Mouse (Mus musculus) forebrain, embryonic 15.5 days (tissue): Measurements from ENCODE around the gene Slco4a1. TPM values are rescaled to one million over a fixed set of nuclear protein-coding genes. Genes with fewer than 3 reads are reported as not detected.

Experiments
- ATAC-seq: fragments of 200-750 bp; cut with Nextera tagmentation; replicated peaks from 2 replicates; pipeline ENCODE4 v1.8.0; 2017; ENCODE audit warnings: mild to moderate bottlenecking, moderate TSS enrichment, moderate library complexity
- H3K27ac ChIP-seq: fragments of 300-500 bp; sonication (generic); replicated peaks from 2 replicates; pipeline ENCODE4 v1.5.1; 2015; ENCODE audit warnings: mild to moderate bottlenecking, inconsistent platforms
- H3K27me3 ChIP-seq: fragments of 300-500 bp; sonication (generic); 2 replicates; pipeline ENCODE4 v1.6.1; 2015; ENCODE audit warnings: inconsistent platforms
- H3K36me3 ChIP-seq: fragments of 300-500 bp; sonication (generic); 2 replicates; pipeline ENCODE4 v1.6.1; 2015; ENCODE audit warnings: mild to moderate bottlenecking, inconsistent platforms
- H3K4me1 ChIP-seq: fragments of 300-500 bp; sonication (generic); 2 replicates; pipeline ENCODE4 v1.6.1; 2015; ENCODE audit warnings: inconsistent platforms
- H3K4me2 ChIP-seq: fragments of 300-500 bp; sonication (generic); replicated peaks from 2 replicates; pipeline ENCODE4 v1.6.1; 2015; ENCODE audit warnings: mild to moderate bottlenecking, inconsistent platforms
- H3K4me3 ChIP-seq: fragments of 300-500 bp; sonication (generic); 2 replicates; pipeline ENCODE4 v1.5.1; 2015; ENCODE audit warnings: mild to moderate bottlenecking, inconsistent platforms
- H3K9ac ChIP-seq: fragments of 300-500 bp; sonication (generic); replicated peaks from 2 replicates; pipeline ENCODE4 v1.6.1; 2015; ENCODE audit warnings: mild to moderate bottlenecking, inconsistent platforms
- H3K9me3 ChIP-seq: fragments of 300-500 bp; sonication (generic); 2 replicates; pipeline ENCODE4 v1.6.1; 2016; ENCODE audit warnings: inconsistent platforms
- WGBS: fragments of 180-500 bp; shearing (Covaris S2); methylation state at CpG from one replicate; pipeline ENCODE4 v1.1.7; 2015; ENCODE audit warnings: mixed read lengths; 5-methylcytosine and 5-hydroxymethylcytosine counted together
- polyA plus RNA-seq: library from polyadenylated mRNA; unstranded; fragments of >200 nt; fragmentation: Nextera tagmentation; extraction: Ambion mirVana; gene quantifications from 2 replicates; pipeline ENCODE4 v1.2.1, GENCODE M21; 2015

The Slco4a1 gene
- polyA plus RNA-seq = 1.2 and 1.4 TPM in 2 replicates

DNA sequence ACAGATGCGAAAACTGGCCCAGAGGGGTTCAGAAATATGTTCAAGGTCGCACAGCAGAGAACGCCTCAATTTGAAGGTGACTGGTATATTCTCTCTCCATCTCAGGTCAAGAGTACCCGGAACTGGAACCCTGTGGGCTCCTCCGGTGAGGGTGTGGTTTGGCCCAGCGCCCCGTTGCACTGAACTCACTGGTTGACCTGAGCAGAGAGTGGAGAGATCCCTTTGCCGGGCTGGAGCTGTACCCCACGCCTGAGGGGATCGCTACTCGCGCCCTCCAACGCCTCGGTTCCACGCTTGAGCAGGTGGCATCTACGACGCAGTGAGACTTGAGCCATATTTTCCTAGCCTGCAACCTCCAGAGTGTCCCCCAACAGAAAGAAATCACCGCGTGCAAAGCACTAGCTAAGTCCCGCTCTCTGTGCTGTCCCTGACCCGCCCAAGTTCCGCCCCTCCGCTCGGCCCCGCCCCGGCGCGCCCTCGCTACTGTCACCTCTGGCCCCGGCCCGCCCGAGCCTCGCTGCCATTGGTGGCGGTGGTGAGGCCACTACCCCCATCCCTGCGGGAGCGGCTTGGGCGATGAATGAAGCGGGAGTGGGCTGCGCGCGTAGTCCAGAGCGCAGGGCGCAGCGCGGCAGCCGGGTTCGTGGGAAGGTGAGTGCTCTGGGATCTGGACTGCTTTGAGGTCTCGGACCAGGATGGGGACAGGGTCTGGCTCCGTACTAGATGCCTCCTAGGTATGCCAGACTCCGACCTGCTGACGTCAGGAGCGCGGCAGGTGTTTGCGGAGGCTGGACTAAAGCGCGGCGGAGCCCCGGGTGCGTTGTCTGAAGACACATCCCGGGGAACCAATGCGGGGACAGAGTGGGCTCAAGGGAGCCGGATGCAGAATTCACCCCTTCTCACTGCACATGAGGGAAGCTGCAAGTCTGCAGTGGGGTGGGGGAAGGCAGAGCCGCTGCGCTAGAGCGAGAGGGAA is at the start of gene Slco4a1:
Gene Slco4a1, plus strand, starts transcription at position 523 of the 976 bp plus-strand sequence.
- H3K27me3 ChIP-seq = peaks cover 17% of the 10 kb centered on the region; the same call in 1 of the 2 replicates
- H3K4me1 ChIP-seq = peaks cover 18% of the 10 kb centered on the region
- H3K36me3 ChIP-seq = no peaks in the 10 kb centered on the region
- no peak within 1 kb of the TSS for H3K27ac ChIP-seq
- WGBS = 1% methylated on average over 65 of the region's 65 CpGs
- H3K4me3 ChIP-seq = peak within 1 kb of the TSS; percentile 61
- peak within 1 kb of the TSS; percentile 51 for H3K9ac ChIP-seq
- peak within 1 kb of the TSS; percentile 99 for H3K4me2 ChIP-seq
- peak; percentile 89 for ATAC-seq
- H3K9me3 ChIP-seq = no peaks in the 10 kb centered on the region

DNA sequence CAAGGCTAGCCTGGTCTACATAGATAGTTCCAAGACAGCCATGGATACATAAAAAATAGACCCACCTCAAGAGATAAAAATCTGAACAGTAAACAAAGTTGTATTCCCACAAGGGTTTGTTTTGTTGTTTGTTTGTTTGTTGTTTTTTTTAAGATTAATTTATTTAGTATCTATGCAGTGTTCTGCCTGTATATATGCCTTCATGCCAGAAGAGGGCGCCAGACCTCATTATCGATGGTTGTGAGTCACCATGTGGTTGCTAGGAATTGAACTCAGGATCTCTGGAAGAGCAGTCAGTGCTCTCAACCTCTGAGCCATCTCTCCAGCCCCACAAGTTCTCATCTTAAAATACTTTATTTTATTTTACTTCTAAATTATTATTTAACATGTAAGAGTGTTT is 47.6 kb upstream of the Slco4a1 start:
- H3K4me1 ChIP-seq = peaks cover 9% of the 10 kb centered on the region
- no peak overlapping the region for H3K4me3 ChIP-seq
- no peak overlapping the region for H3K27ac ChIP-seq
- WGBS = 22% methylated on average over 2 of the region's 2 CpGs
- no peak for ATAC-seq
- no peaks in the 10 kb centered on the region for H3K9me3 ChIP-seq
- no peak overlapping the region for H3K4me2 ChIP-seq
- no peak overlapping the region for H3K9ac ChIP-seq
- no peaks in the 10 kb centered on the region for H3K27me3 ChIP-seq
- H3K36me3 ChIP-seq = no peaks in the 10 kb centered on the region

DNA sequence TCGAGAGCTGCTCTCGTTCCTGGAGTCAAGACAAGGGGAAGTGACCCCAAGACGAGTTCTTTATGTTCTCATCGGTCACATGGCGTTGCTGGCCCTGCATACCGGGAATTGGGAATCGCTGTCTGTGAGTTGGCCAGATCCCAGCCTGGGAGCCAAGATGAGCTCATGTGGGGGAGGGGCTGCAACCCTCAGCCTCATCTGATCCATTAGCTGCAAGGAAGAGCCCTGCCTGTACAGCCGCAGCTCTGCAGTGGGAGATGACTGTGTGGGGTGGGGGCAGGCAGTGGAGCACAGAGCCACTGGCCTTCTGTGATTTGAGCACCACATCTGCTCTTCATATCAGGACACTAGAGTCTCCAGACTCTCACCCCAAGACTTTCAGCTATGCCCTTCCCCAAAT is 45.6 kb upstream of the Slco4a1 start:
- Histone ChIP-seq H3K36me3 (no peaks in the 10 kb centered on the region), H3K4me2 (no peak overlapping the region), H3K27ac (no peak overlapping the region), H3K9me3 (no peaks in the 10 kb centered on the region), H3K4me1 (peaks cover 9% of the 10 kb centered on the region), H3K27me3 (no peaks in the 10 kb centered on the region), H3K9ac (no peak overlapping the region), H3K4me3 (no peak overlapping the region)
- no peak for ATAC-seq
- WGBS = 47% methylated on average over 8 of the region's 8 CpGs

DNA sequence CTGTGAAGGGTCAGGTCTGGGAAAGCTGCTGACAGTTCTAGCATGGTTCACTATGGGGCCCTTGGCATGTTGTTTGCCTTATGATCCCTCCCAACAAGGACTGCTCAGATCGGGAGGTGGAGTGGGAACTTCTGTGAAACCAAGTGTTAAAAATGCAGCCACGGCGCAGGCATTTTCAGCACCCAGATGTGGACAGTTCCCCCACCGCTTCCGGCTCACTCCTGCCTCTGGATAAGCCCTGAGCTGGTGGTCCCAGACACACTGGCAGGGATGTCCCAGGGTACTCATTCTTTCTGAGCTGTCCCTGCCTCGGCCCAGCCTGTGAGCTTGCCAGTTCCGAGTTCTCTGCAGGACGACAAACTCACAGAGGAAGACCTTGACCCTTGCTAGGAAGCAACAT is 45.0 kb upstream of the Slco4a1 start:
- Histone ChIP-seq H3K27ac (no peak overlapping the region), H3K27me3 (no peaks in the 10 kb centered on the region), H3K4me2 (no peak overlapping the region), H3K4me3 (no peak overlapping the region), H3K9ac (no peak overlapping the region), H3K36me3 (no peaks in the 10 kb centered on the region), H3K9me3 (no peaks in the 10 kb centered on the region), H3K4me1 (peaks cover 9% of the 10 kb centered on the region)
- 13% methylated on average over 8 of the region's 8 CpGs for WGBS
- no peak for ATAC-seq

DNA sequence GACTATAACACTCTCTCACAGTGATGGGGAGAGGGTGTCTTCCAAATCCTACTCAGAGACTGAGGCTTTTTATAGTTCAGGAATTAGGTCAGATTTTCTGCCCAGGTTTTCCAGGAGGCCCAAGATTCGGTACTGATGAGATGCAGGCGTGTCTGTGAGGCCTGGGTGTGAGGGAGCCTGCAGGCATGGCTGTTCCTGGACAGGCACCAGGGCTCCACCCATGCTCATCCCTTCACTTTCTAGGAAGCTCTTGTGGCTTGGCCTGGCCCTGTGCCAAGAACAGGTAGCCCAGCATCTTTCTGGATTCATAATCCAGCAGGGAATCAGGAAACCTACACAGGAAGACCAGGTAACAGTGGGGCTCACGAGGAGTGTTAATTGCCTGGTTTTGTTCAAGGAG is 40.4 kb upstream of the Slco4a1 start:
- no peaks in the 10 kb centered on the region for H3K36me3 ChIP-seq
- no peak for ATAC-seq
- H3K9me3 ChIP-seq = no peaks in the 10 kb centered on the region
- no peak overlapping the region for H3K4me3 ChIP-seq
- 58% methylated on average over 3 of the region's 3 CpGs for WGBS
- 0 out of 2 replicates have a peak, but pooled peaks cover 3% of the 10 kb centered on the region for H3K27me3 ChIP-seq
- H3K27ac ChIP-seq = no peak overlapping the region
- H3K4me1 ChIP-seq = peaks cover 7% of the 10 kb centered on the region
- H3K4me2 ChIP-seq = no peak overlapping the region
- H3K9ac ChIP-seq = no peak overlapping the region

DNA sequence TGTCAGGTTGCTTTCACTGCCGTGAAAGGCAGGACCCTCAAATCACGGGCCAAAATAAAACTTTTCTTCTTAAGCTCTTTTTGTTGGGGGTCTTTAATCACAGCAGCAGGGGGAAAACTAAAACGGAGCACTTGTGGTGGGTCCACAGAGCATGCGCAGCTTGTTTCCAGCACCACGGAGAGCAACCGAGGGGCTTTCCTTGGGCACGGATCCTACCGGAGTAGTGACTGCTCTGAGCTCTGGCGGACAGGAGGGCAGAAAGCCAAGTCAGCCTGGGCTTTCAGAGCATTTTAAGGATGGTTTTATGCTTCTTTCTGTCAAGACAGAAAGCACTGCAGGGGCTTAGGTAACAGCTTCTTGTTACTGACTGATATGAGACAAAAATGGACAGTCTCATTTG is 38.3 kb upstream of the Slco4a1 start:
- ATAC-seq = no peak
- Histone ChIP-seq H3K4me3 (no peak overlapping the region), H3K9me3 (no peaks in the 10 kb centered on the region), H3K27ac (no peak overlapping the region), H3K4me1 (peaks cover 4% of the 10 kb centered on the region; the same call in 1 of the 2 replicates), H3K36me3 (no peaks in the 10 kb centered on the region), H3K9ac (no peak overlapping the region), H3K4me2 (no peak overlapping the region), H3K27me3 (0 out of 2 replicates have a peak, but pooled peaks cover 3% of the 10 kb centered on the region)
- WGBS = 9% methylated on average over 9 of the region's 9 CpGs

DNA sequence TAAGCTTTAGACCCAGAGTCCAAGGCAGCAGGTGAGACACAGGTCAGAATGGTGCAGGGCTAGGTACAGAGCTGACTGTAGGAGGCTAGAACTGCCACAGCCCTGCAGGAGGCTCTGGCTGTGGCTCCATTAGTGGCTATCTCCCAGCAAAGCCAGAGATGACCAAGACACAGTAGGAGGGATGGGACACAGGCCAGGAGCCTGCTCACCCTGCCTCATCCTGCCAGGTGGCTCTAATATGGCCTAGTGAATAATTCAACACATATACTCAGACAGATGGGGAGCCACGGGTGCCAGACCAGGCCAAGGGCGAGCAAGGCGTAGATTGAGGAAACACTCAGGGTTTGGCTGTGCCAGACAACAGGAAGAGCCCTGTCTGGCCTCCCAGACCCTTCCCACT is 35.4 kb upstream of the Slco4a1 start:
- Histone ChIP-seq H3K9ac (no peak overlapping the region), H3K4me3 (no peak overlapping the region)
- 78% methylated on average over 3 of the region's 3 CpGs for WGBS

DNA sequence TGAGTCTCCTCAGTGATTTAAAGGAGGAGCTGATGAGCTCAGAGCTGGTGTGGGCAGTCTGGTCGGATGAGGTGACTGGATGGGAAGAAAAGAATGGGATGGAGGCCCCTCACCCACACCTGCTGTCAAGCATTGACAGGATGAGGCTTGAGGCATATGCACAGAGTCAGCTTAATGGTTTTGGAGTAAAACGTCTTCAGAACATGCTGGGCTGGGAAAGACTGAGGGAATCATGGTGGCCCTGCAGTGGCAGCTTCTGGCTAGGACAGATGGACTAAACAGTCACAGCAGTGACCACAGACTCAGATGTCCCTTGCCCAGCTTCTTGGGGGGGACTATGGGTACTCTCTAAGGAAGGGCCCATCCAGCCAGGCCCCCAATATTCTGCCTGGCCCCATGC is 30.9 kb upstream of the Slco4a1 start:
- no peak for ATAC-seq
- no peak overlapping the region for H3K9ac ChIP-seq
- no peak overlapping the region for H3K4me2 ChIP-seq
- H3K36me3 ChIP-seq = no peaks in the 10 kb centered on the region
- WGBS = 66% methylated on average over 2 of the region's 2 CpGs
- H3K4me3 ChIP-seq = no peak overlapping the region
- no peaks in the 10 kb centered on the region for H3K9me3 ChIP-seq
- H3K4me1 ChIP-seq = peaks cover 10% of the 10 kb centered on the region
- H3K27me3 ChIP-seq = no peaks in the 10 kb centered on the region; the same call in 1 of the 2 replicates
- H3K27ac ChIP-seq = no peak overlapping the region

More for the DNA sequence above, 35.4 kb upstream of the Slco4a1 start:
- Histone ChIP-seq H3K9me3 (no peaks in the 10 kb centered on the region), H3K27ac (no peak overlapping the region), H3K27me3 (peaks cover 3% of the 10 kb centered on the region; the same call in 1 of the 2 replicates), H3K36me3 (no peaks in the 10 kb centered on the region), H3K4me2 (no peak overlapping the region), H3K4me1 (peaks cover 4% of the 10 kb centered on the region; the same call in 1 of the 2 replicates)
- no peak for ATAC-seq

DNA sequence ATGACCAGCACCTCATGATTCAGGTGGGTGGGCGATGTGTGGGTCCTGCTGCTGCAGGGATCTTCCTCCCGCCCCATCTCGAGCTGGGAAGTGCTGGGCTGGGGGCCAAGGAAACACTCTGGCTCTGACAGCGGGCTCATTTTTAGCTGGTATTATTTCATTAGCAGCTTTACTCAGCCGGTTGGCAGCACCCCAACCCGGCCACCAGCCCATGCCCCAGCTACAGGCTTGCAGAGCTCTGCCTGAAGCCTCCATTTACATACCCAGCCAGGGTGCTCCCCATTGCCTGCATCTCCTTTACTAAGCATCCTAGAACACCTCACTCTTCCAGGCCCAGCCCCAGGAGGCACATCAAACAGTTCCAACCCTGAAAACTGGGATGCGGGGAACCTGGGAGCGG is 29.0 kb upstream of the Slco4a1 start:
- no peak overlapping the region for H3K9ac ChIP-seq
- no peaks in the 10 kb centered on the region; the same call in 1 of the 2 replicates for H3K27me3 ChIP-seq
- peaks cover 10% of the 10 kb centered on the region for H3K4me1 ChIP-seq
- H3K36me3 ChIP-seq = no peaks in the 10 kb centered on the region
- ATAC-seq = peak; percentile 62; the same call in 1 of the 2 replicates
- no peak overlapping the region for H3K4me3 ChIP-seq
- 34% methylated on average over 8 of the region's 8 CpGs for WGBS
- no peak overlapping the region for H3K4me2 ChIP-seq
- no peak overlapping the region for H3K27ac ChIP-seq
- no peaks in the 10 kb centered on the region for H3K9me3 ChIP-seq

DNA sequence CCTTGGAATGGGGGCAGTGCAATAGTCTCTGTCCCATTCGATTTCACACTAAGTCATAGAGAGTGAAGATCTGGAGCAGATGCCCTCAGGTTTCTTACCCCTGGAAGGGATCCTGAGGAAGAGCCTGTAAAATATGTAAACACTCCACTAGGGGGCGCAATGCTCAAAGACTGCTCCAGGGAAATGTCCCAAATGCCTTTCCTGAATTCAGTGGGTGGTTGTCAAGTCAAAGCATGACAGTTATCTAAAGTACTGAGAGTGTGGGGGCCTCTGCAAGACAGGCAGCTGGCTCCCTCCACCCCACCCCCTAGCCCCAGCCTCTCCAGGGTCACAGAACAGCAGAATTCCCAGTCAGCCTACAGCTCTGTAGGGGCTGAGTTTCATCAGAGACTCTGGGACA is 27.7 kb upstream of the Slco4a1 start:
- H3K27ac ChIP-seq = no peak overlapping the region
- no peaks in the 10 kb centered on the region for H3K9me3 ChIP-seq
- 32% methylated on average over 2 of the region's 2 CpGs for WGBS
- no peak overlapping the region for H3K4me2 ChIP-seq
- no peaks in the 10 kb centered on the region; the same call in 1 of the 2 replicates for H3K27me3 ChIP-seq
- peaks cover 12% of the 10 kb centered on the region for H3K4me1 ChIP-seq
- no peaks in the 10 kb centered on the region for H3K36me3 ChIP-seq
- H3K4me3 ChIP-seq = no peak overlapping the region
- no peak overlapping the region for H3K9ac ChIP-seq
- ATAC-seq = no peak

DNA sequence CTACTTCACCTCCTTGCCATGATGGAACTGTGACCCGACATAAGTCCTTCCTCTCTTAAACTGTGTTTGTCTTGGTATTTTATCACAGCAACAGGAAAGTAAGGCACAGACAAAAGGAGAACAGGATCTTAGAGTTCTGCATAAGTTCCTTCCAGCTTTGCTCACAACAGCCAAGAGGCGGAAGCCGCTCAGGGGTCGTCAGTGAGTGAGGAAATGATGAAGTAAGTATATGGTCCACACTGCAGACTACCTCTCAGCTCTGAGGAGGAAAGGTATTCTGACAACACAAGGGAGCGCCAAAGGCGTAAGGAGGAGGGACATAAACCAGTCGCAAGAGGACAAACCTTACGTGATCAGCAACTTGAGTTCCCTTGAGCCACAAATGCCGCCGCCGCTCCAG is 25.4 kb upstream of the Slco4a1 start:
- H3K4me3 ChIP-seq = no peak overlapping the region
- 84% methylated on average over 11 of the region's 11 CpGs for WGBS
- H3K9ac ChIP-seq = no peak overlapping the region
- H3K27ac ChIP-seq = no peak overlapping the region
- H3K4me1 ChIP-seq = peaks cover 14% of the 10 kb centered on the region
- ATAC-seq = no peak
- no peaks in the 10 kb centered on the region for H3K27me3 ChIP-seq
- H3K36me3 ChIP-seq = no peaks in the 10 kb centered on the region
- no peak overlapping the region for H3K4me2 ChIP-seq
- no peaks in the 10 kb centered on the region for H3K9me3 ChIP-seq

DNA sequence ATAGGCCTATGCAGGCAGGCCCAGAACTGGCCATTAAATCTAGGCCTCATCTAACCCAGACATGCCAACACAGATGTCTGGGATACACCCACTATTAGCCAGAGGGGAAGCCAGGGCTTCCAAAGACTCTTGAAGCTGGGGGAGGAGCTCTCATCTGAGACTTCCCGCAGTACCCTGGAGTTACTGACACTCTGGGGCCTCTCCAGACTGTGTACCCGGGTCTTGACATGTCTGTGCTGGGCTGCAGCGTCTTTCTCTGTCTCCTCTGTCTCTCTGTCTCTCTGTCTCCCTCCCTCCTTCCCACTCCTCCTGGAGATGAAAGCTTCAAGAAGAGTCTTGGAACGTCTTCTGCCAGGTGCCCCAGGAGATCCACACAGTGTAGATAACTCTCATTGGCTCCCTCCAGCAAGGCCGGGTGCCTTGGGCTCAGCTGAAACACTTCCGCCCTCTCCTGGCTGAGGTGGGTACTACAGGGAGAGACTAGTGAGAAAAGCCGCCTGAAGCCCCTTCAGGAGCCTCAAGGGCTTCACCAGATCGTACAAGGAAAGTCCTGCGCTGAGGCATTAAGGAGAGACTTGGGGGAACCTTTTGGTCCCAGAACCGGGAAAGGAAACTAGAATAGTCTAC is 23.9 kb upstream of the Slco4a1 start:
- Histone ChIP-seq H3K4me2 (no peak overlapping the region), H3K9ac (no peak overlapping the region), H3K27me3 (no peaks in the 10 kb centered on the region), H3K4me1 (peaks cover 10% of the 10 kb centered on the region), H3K36me3 (no peaks in the 10 kb centered on the region), H3K9me3 (no peaks in the 10 kb centered on the region), H3K4me3 (no peak overlapping the region), H3K27ac (no peak overlapping the region)
- 24% methylated on average over 10 of the region's 10 CpGs for WGBS
- ATAC-seq = peak; percentile 65; the same call in 1 of the 2 replicates
